Mouse (Mus musculus) neural tube, embryonic 14.5 days (tissue): ENCODE data around the gene Nsd1. TPM values are rescaled to one million over a fixed set of nuclear protein-coding genes. Genes with fewer than 3 reads are reported as not detected.

Experiments used
- ATAC-seq: fragments of 200-750 bp; cut with Nextera tagmentation; 2 replicates; pipeline ENCODE4 v1.8.0; 2017; ENCODE audit warnings: low read depth, mild to moderate bottlenecking, moderate TSS enrichment, moderate library complexity
- H3K27ac ChIP-seq: fragments of 300-500 bp; sonication (generic); 2 replicates; pipeline ENCODE4 v1.5.1; 2014; ENCODE audit warnings: low read depth, mild to moderate bottlenecking, control low read depth, low read length, moderate library complexity, mixed read lengths
- H3K27me3 ChIP-seq: fragments of 300-500 bp; sonication (generic); 2 replicates; pipeline ENCODE4 v1.6.1; 2014; ENCODE audit warnings: low read length; ENCODE audit not compliant: control insufficient read depth, insufficient read depth
- H3K36me3 ChIP-seq: fragments of 300-500 bp; sonication (generic); 2 replicates; pipeline ENCODE4 v1.6.1; 2014; ENCODE audit warnings: low read length, mixed read lengths; ENCODE audit not compliant: control insufficient read depth, insufficient read depth
- H3K4me1 ChIP-seq: fragments of 300-500 bp; sonication (generic); 2 replicates; pipeline ENCODE4 v1.6.1; 2014; ENCODE audit warnings: low read length; ENCODE audit not compliant: control insufficient read depth, insufficient read depth
- H3K4me2 ChIP-seq: fragments of 300-500 bp; sonication (generic); 2 replicates; pipeline ENCODE4 v1.6.1; 2014; ENCODE audit warnings: mild to moderate bottlenecking, low read depth, low read length, control low read depth
- H3K4me3 ChIP-seq: fragments of 300-500 bp; sonication (generic); 2 replicates; pipeline ENCODE4 v1.5.1; 2014; ENCODE audit warnings: low read depth, low read length, control low read depth, mixed read lengths
- H3K9ac ChIP-seq: fragments of 300-500 bp; sonication (generic); replicated peaks from 2 replicates; pipeline ENCODE4 v1.6.1; 2014; ENCODE audit warnings: low read depth, mild to moderate bottlenecking, control low read depth, low read length, mixed read lengths
- H3K9me3 ChIP-seq: fragments of 300-500 bp; sonication (generic); 2 replicates; pipeline ENCODE4 v1.6.1; 2016; ENCODE audit warnings: low read length; ENCODE audit not compliant: control insufficient read depth
- WGBS: fragments of 180-500 bp; shearing (Covaris S2); extraction: QIAGEN DNeasy Blood & Tissue Kit; methylation state at CpG from one replicate; pipeline ENCODE4 v1.1.7; 2014; 5-methylcytosine and 5-hydroxymethylcytosine counted together
- polyA plus RNA-seq: library from polyadenylated mRNA; unstranded; fragments of >200 nt; fragmentation: Nextera tagmentation; extraction: Ambion mirVana; gene quantifications from 2 replicates; pipeline ENCODE4 v1.2.1, GENCODE M21; 2014

Nsd1 gene
- polyA plus RNA-seq, 1 experiment from 2014 or later = 76.8 TPM

DNA sequence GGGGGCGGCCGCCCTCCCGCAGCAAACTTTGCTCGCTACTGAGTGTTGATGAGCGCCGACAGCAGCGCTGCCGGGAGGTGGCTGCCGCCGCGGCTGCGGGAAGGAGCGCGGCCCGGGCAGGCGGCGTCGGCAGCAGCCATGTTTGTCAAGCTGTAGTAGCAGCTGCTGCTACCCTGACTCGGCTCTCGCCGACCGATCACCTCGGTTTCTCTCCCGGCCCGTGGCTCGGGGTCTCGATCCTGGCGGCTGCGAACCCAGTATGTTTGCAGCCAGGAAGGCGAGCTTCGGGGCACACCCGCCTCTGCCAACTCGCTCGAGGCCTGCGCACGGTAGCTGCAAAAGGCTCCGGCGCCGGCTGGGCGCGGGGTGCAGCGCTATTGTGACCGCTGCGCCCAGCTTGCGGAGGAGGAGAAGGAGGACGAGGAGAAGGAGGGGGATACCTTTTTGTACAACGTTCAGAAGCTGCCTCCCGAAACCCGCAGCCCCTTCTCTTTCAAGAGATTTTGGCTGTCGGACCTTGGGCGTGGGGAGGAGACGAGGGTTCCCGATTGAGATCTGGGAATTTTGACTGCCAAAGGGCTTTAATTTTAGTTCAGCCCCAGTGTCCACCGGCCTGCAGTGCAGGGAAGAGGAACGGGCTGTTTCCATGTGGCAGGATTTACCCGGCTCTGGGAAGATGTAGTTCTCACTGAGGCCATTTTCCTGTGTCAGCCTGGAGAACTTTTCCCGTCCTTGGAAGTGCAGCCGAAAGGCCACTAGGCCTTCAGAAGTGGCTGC is 3.0 kb downstream of the Nsd1 start:
- ATAC-seq = peak; percentile 6; the same call in 1 of the 2 replicates
- H3K4me2 ChIP-seq = peak overlapping the region; percentile 69
- peaks cover 44% of the 10 kb centered on the region for H3K4me1 ChIP-seq
- peak overlapping the region; percentile 90 for H3K9ac ChIP-seq
- H3K27ac ChIP-seq = peak overlapping the region; percentile 94
- H3K27me3 ChIP-seq = no peaks in the 10 kb centered on the region
- H3K9me3 ChIP-seq = no peaks in the 10 kb centered on the region
- H3K4me3 ChIP-seq = peak overlapping the region; percentile 77
- H3K36me3 ChIP-seq = peaks cover 5% of the 10 kb centered on the region
- WGBS = under 1% methylated on average over 55 of the region's 58 CpGs

DNA sequence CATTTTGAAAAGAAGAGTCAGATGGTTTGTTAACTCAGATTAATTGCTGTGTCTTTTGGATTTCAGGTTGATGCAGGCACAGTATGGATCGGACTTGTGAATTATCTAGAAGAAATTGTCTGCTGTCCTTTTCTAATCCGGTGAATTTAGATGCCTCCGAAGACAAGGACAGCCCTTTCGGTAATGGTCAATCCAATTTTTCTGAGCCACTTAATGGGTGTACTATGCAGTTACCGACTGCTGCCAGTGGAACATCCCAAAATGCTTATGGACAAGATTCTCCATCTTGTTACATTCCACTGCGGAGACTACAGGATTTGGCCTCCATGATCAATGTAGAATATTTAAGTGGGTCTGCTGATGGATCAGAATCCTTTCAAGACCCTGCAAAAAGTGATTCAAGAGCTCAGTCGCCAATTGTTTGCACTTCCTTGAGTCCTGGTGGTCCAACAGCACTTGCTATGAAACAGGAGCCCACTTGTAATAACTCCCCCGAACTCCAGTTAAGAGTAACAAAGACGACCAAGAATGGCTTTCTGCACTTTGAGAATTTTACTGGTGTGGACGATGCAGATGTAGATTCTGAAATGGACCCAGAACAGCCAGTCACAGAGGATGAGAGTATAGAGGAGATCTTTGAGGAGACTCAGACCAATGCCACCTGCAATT is 3.7 kb downstream of the Nsd1 start:
- peak overlapping the region; percentile 77 for H3K4me3 ChIP-seq
- 53% methylated on average over 10 of the region's 10 CpGs for WGBS
- no peaks in the 10 kb centered on the region for H3K27me3 ChIP-seq
- H3K36me3 ChIP-seq = peaks cover 12% of the 10 kb centered on the region
- H3K4me1 ChIP-seq = peaks cover 51% of the 10 kb centered on the region
- H3K27ac ChIP-seq = peak overlapping the region; percentile 94
- no peak for ATAC-seq
- no peaks in the 10 kb centered on the region for H3K9me3 ChIP-seq
- H3K9ac ChIP-seq = peak overlapping the region; percentile 90
- H3K4me2 ChIP-seq = peak overlapping the region; percentile 69

DNA sequence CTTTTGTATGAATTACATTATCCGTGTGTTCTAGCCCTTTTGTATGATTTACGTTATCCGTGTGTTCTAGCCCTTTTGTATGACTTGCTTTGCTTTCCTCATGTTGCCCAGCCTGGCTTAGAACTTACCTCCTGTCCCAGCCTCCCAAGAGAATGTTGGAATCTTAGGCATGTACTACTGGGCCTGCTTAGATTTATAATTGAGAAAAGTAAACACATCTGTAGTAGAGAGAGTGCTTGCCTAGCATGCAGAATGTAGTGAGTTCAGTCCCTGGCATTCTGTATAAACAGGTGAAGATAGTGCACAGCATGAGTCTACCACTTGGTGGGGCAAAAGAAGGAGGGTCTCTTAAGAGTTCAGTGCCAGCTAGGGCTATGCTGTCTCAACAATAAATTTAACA is 14.8 kb downstream of the Nsd1 start:
- Histone ChIP-seq H3K4me2 (no peak overlapping the region), H3K36me3 (peaks cover 12% of the 10 kb centered on the region), H3K27me3 (no peaks in the 10 kb centered on the region), H3K9me3 (no peaks in the 10 kb centered on the region), H3K9ac (no peak overlapping the region), H3K27ac (no peak overlapping the region), H3K4me1 (no peaks in the 10 kb centered on the region), H3K4me3 (no peak overlapping the region)
- ATAC-seq = no peak
- WGBS = 94% methylated on average over 3 of the region's 3 CpGs

DNA sequence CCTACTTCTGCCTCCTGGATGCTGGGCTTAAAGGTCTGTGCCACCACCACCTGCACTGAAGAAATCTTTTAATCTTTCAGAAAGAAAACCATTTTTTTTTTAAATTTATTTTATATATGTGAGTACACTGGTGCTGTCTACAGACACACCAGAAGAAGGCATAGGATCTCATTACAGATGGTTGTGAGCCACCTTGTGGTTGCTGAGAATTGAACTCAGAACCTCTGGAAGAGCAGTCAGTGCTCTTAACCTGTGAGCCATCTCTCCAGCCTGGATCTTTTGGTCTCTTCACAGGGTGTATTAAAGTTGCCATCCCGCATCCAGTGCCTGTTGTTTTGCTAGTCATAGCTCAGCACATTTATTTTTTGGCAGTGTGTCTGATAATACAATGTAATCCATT is 21.1 kb downstream of the Nsd1 start:
- Histone ChIP-seq H3K4me2 (no peak overlapping the region), H3K27ac (no peak overlapping the region), H3K36me3 (peaks cover 17% of the 10 kb centered on the region), H3K9me3 (no peaks in the 10 kb centered on the region), H3K4me1 (no peaks in the 10 kb centered on the region), H3K4me3 (no peak overlapping the region), H3K9ac (no peak overlapping the region), H3K27me3 (no peaks in the 10 kb centered on the region)
- 88% methylated on average over 1 of the region's 1 CpGs for WGBS
- ATAC-seq = no peak

DNA sequence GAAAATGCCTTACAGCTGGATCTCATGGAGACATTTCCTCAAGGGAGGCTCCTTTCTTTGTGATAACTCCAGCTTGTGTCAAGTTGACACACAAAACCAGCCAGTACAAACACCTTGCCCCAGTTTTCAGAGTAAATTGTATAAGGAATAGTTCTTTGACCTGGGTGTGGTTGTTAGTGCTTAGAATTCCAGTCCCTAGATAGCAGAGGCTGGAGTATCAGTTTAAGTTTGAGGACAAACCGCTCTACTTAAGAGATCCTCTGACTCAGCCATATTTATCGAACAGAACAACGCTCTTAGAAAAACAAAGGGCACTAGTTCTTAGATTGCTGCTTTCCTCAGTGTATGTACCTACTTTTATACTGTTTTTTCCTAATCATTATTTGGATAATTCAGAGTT is 33.6 kb downstream of the Nsd1 start:
- no peak overlapping the region for H3K4me2 ChIP-seq
- no peak overlapping the region for H3K27ac ChIP-seq
- WGBS = 99% methylated on average over 3 of the region's 3 CpGs
- H3K36me3 ChIP-seq = peaks cover 45% of the 10 kb centered on the region
- no peaks in the 10 kb centered on the region for H3K4me1 ChIP-seq
- no peaks in the 10 kb centered on the region for H3K9me3 ChIP-seq
- no peak for ATAC-seq
- H3K27me3 ChIP-seq = no peaks in the 10 kb centered on the region
- no peak overlapping the region for H3K9ac ChIP-seq
- H3K4me3 ChIP-seq = no peak overlapping the region

DNA sequence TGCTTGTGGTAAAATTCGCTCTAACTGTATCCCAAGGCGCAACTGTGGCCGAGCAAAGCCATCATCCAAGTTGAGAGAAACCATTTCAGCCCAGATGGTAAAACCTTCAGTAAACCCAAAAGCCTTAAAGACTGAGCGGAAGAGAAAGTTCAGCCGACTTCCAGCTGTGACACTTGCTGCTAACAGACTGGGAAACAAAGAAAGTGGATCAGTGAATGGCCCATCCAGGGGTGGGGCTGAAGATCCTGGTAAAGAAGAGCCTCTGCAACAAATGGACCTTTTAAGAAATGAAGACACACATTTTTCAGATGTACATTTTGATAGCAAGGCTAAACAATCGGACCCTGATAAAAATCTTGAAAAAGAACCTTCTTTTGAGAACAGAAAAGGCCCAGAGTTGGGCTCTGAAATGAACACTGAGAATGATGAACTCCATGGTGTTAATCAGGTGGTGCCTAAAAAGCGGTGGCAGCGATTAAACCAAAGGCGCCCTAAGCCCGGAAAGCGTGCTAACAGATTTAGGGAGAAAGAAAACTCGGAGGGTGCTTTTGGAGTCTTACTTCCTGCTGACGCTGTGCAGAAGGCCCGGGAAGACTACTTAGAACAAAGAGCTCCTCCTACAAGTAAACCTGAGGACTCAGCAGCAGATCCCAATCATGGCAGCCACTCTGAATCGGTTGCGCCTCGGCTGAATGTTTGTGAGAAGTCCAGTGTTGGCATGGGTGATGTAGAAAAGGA is 37.9 kb downstream of the Nsd1 start:
- ATAC-seq = no peak
- Histone ChIP-seq H3K4me1 (no peaks in the 10 kb centered on the region), H3K27me3 (no peaks in the 10 kb centered on the region), H3K4me3 (no peak overlapping the region), H3K9me3 (no peaks in the 10 kb centered on the region), H3K27ac (no peak overlapping the region), H3K36me3 (peaks cover 22% of the 10 kb centered on the region), H3K9ac (no peak overlapping the region), H3K4me2 (no peak overlapping the region)
- WGBS = 79% methylated on average over 17 of the region's 17 CpGs

DNA sequence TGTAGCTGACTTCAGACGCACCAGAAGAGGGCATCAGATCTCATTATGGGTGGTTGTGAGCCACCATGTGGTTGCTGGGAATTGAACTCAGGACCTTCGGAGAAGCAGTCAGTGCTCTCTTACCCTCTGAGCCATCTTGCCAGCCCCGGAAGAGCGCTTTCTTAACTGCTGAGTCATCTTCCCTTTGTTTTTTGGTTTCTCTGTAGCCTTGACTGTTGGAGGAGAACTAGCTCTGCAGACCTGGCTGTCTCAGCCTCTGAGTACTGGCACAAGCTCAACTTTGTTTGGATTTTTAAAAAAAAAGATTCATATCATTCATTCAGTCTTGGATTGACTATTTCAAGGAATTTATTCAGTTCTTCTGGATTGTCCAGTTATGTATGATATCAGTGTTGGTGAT is 39.7 kb downstream of the Nsd1 start:
- H3K36me3 ChIP-seq = peaks cover 13% of the 10 kb centered on the region
- H3K9me3 ChIP-seq = no peaks in the 10 kb centered on the region
- WGBS = 91% methylated on average over 4 of the region's 4 CpGs
- H3K4me3 ChIP-seq = no peak overlapping the region
- H3K27ac ChIP-seq = no peak overlapping the region
- H3K9ac ChIP-seq = no peak overlapping the region
- no peaks in the 10 kb centered on the region for H3K4me1 ChIP-seq
- no peak overlapping the region for H3K4me2 ChIP-seq
- no peak for ATAC-seq
- no peaks in the 10 kb centered on the region for H3K27me3 ChIP-seq

DNA sequence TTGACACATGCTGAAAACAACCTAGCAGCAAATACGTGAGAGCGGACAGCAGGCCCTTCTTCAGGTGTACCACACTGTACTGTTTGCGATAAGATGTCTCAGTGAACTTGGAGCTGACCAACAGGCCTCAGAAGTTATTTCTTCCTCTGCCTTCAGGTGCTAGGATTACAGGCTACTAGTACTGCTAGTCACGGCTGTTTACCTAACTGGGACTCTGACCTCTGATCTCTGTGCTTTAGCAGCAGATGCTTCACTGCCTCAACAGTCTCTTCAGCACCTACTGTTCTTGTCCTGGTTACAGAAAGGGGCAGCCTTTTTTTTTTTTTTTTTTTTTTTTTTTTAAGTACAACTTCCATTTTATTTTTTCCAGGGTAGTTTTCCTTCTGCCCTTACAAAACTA is 43.2 kb downstream of the Nsd1 start:
- H3K36me3 ChIP-seq = no peaks in the 10 kb centered on the region
- H3K9ac ChIP-seq = no peak overlapping the region
- H3K4me3 ChIP-seq = no peak overlapping the region
- H3K27me3 ChIP-seq = no peaks in the 10 kb centered on the region
- H3K4me2 ChIP-seq = no peak overlapping the region
- H3K27ac ChIP-seq = no peak overlapping the region
- ATAC-seq = no peak
- no peaks in the 10 kb centered on the region for H3K4me1 ChIP-seq
- H3K9me3 ChIP-seq = no peaks in the 10 kb centered on the region
- 93% methylated on average over 4 of the region's 4 CpGs for WGBS
